ENCODE assay signal across 10 mouse cellular contexts in the genomic region with DNA sequence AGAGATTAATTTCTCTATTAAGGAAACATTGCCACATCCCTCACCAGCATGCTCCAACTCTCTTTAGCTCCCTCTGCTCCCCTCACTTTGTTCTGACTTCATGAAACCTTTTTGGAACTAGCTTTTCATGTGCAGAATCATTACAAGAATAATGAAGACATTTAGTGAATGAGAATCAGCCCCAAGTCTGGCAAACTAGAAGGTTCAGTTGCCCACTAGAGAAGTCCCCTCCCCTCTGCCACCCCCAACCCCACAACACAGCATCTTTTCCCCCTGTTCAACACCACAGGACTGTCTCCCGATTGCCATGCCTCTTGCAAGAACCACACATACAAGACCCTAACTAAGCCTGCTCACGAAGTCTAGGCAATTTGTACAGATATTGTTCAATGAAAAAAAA.
DNase-seq lines count a peak whose midpoint lies in the region; ATAC-seq and TF ChIP-seq lines count a peak whose summit lies in the region.
"Had no signal": no experiment of that assay in that cellular context is flagged by ENCODE, and none has a peak within 500 bp of the region (broad histone marks: within the 10 kb centered on the region; RNA-seq: fewer than 3 reads in every experiment).

No protein-coding gene starts in this region.

- TF ChIP-seq CTCF in heart, postnatal 0 days (IDR thresholded peaks at IDR 0.05; ENCODE audit: low read depth), result no peak
- TF ChIP-seq CTCF in cortical plate, adult 2 months (IDR thresholded peaks at IDR 0.05; ENCODE audit: extremely low read depth, insufficient read depth, low read length), result no peak

- no peaks in the 10 kb centered on the region for H3K36me3 ChIP-seq in heart, postnatal 0 days (replicated peaks; ENCODE audit: control insufficient read depth, insufficient read depth, low read length)
- H3K36me3 ChIP-seq in hindbrain, embryonic 11.5 days (ENCODE audit: control insufficient read depth, insufficient read depth, low read length), result no peaks in the 10 kb centered on the region
- H3K36me3 ChIP-seq in midbrain, embryonic 15.5 days (replicated peaks), result no peaks in the 10 kb centered on the region

- H3K27me3 ChIP-seq in heart, postnatal 0 days (ENCODE audit: control insufficient read depth, insufficient read depth, low read length), result no peaks in the 10 kb centered on the region
- no peaks in the 10 kb centered on the region for H3K27me3 ChIP-seq in hindbrain, embryonic 11.5 days (ENCODE audit: control insufficient read depth, insufficient read depth, low read length)
- no peaks in the 10 kb centered on the region for H3K27me3 ChIP-seq in midbrain, embryonic 15.5 days (replicated peaks)

- no peak for TF ChIP-seq POLR2A in cortical plate, adult 2 months (IDR thresholded peaks at IDR 0.05; ENCODE audit: extremely low read depth, insufficient read depth, low read length)

- H3K9ac ChIP-seq in heart, postnatal 0 days (replicated peaks; ENCODE audit: low read depth, low read length), result no peak overlapping the region
- H3K9ac ChIP-seq in hindbrain, embryonic 11.5 days (ENCODE audit: low read depth, low read length), result peak overlapping the region; percentile 34
- peak overlapping the region; percentile 42; the same call in 1 of the 2 replicates for H3K9ac ChIP-seq in midbrain, embryonic 15.5 days

- H3K27ac ChIP-seq in heart, postnatal 0 days (ENCODE audit: low read depth), result no peak overlapping the region
- H3K27ac ChIP-seq in cortical plate, adult 2 months (ENCODE audit: insufficient read depth, low read length), result no peak overlapping the region
- 0 out of 2 replicates have a peak overlapping the region, but pooled peaks have one; percentile 58 for H3K27ac ChIP-seq in hindbrain, embryonic 11.5 days (ENCODE audit: low read depth, low read length)
- H3K27ac ChIP-seq in midbrain, embryonic 15.5 days, result peak overlapping the region; percentile 89

- no peak for TF ChIP-seq EP300 in heart, postnatal 0 days (IDR thresholded peaks at IDR 0.05; ENCODE audit: low read depth)

- peak overlapping the region; percentile 79 for H3K4me2 ChIP-seq in heart, postnatal 0 days (ENCODE audit: low read depth, low read length)
- H3K4me2 ChIP-seq in hindbrain, embryonic 11.5 days (replicated peaks; ENCODE audit: low read depth, low read length), result peak overlapping the region; percentile 50
- peak overlapping the region; percentile 82 for H3K4me2 ChIP-seq in midbrain, embryonic 15.5 days

- peak overlapping the region; percentile 50 for H3K4me3 ChIP-seq in heart, postnatal 0 days (ENCODE audit: low read depth, low read length)
- H3K4me3 ChIP-seq in cortical plate, adult 2 months (ENCODE audit: insufficient read depth, low read length), result peak overlapping the region; percentile 2; the same call in 1 of the 2 replicates
- H3K4me3 ChIP-seq in hindbrain, embryonic 11.5 days (ENCODE audit: low read depth, low read length), result peak overlapping the region; percentile 31
- H3K4me3 ChIP-seq in midbrain, embryonic 15.5 days, result peak overlapping the region; percentile 40
- H3K4me3 ChIP-seq: erythroblast, embryonic 14.5 days had no signal

- WGBS in heart, postnatal 0 days, result 2% methylated on average over 2 of the region's 2 CpGs
- 0% methylated on average over 2 of the region's 2 CpGs for WGBS in hindbrain, embryonic 11.5 days
- 0% methylated on average over 2 of the region's 2 CpGs for WGBS in midbrain, embryonic 15.5 days

- H3K9me3 ChIP-seq in heart, postnatal 0 days (replicated peaks; ENCODE audit: control insufficient read depth, low read length), result no peaks in the 10 kb centered on the region
- no peaks in the 10 kb centered on the region for H3K9me3 ChIP-seq in hindbrain, embryonic 11.5 days (ENCODE audit: control insufficient read depth, low read length)
- H3K9me3 ChIP-seq in midbrain, embryonic 15.5 days, result no peaks in the 10 kb centered on the region

- DNase-seq in heart, postnatal 0 days (ENCODE audit: low spot score), result no peak
- no peak for DNase-seq in heart, adult 8-10 months (ENCODE audit: low spot score)
- DNase-seq in hindbrain, embryonic 11.5 days (ENCODE audit: low spot score), result peak; percentile 14
- DNase-seq in urinary bladder, postnatal 14 days (ENCODE audit: low spot score), result no peak
- DNase-seq in layer of hippocampus, postnatal 36 days, result no peak
- DNase-seq: adrenal gland, postnatal 25 days had no signal

- peaks cover 23% of the 10 kb centered on the region for H3K4me1 ChIP-seq in heart, postnatal 0 days (ENCODE audit: control insufficient read depth, insufficient read depth)
- H3K4me1 ChIP-seq in cortical plate, adult 2 months (ENCODE audit: control insufficient read depth, insufficient read depth, low read length), result peaks cover 3% of the 10 kb centered on the region; the same call in 1 of the 2 replicates
- H3K4me1 ChIP-seq in hindbrain, embryonic 11.5 days (replicated peaks; ENCODE audit: control insufficient read depth, insufficient read depth, low read length), result no peaks in the 10 kb centered on the region
- H3K4me1 ChIP-seq in midbrain, embryonic 15.5 days, result peaks cover 49% of the 10 kb centered on the region

- ATAC-seq in heart, postnatal 0 days (ENCODE audit: insufficient read depth, low read depth), result no peak
- peak; percentile 0; the same call in 1 of the 2 replicates for ATAC-seq in hindbrain, embryonic 11.5 days (ENCODE audit: low FRiP score)
- ATAC-seq in midbrain, embryonic 15.5 days (replicated peaks), result no peak
- ATAC-seq in granulocyte monocyte progenitor cell, adult 5-6 weeks (replicated peaks; ENCODE audit: poor library complexity, severe bottlenecking), result no peak

Comparison
In these comparisons a context has a peak if more than half of its experiments do, and no peak if none do; other contexts are left out.
1. H3K27ac ChIP-seq: peak in hindbrain, embryonic 11.5 days (single experiment) and midbrain, embryonic 15.5 days (single experiment); none in heart, postnatal 0 days (single experiment) and cortical plate, adult 2 months (single experiment).
2. Peak in every context shown above with its lines, with median percentiles within 50 percentile points of each other: H3K4me2 ChIP-seq and H3K4me3 ChIP-seq.